In genomic region chr19:47441541-47442293, GRCm38 (mm10) we compare ENCODE assay signal across 11 mouse cellular contexts. TPM values are rescaled to one million over a fixed set of nuclear protein-coding genes. Genes with fewer than 3 reads are reported as not detected.
DNase-seq lines count a peak whose midpoint lies in the region; ATAC-seq and TF ChIP-seq lines count a peak whose summit lies in the region.
"Had no signal": no experiment of that assay in that cellular context is flagged by ENCODE, and none has a peak within 500 bp of the region (broad histone marks: within the 10 kb centered on the region; RNA-seq: fewer than 3 reads in every experiment).

No protein-coding gene starts in this region.

- H3ac ChIP-seq in myocyte (ENCODE audit: control insufficient read depth, insufficient read length) = no peak overlapping the region

- peaks cover 54% of the 10 kb centered on the region for H3K4me1 ChIP-seq in bone marrow macrophage, adult 2 months (ENCODE audit: control insufficient read depth, insufficient read depth, low read length)
- peaks cover 7% of the 10 kb centered on the region for H3K4me1 ChIP-seq in midbrain, embryonic 16.5 days (ENCODE audit: control insufficient read depth, insufficient read depth, low read length)

- peak; percentile 70 to 71 for DNase-seq in spleen, postnatal 36 days (ENCODE audit: low spot score in 2 of 2)
- no peak for DNase-seq in spleen, adult 12 weeks (ENCODE audit: low spot score)
- DNase-seq in cerebellum, postnatal 25 days = no peak
- DNase-seq in gastrocnemius, postnatal 14 days = no peak
- DNase-seq: kidney, adult 18-20 months had no signal

- no peak for ATAC-seq in midbrain, embryonic 16.5 days
- ATAC-seq: midbrain, embryonic 13.5 days had no signal

- intact Hi-C loops in gastrocnemius, postnatal 14 days (cut with DNase I; ENCODE audit: low total_unique reads) = no loop called here

- TF ChIP-seq POLR2A in bone marrow macrophage, adult 2 months (IDR thresholded peaks at IDR 0.05; ENCODE audit: borderline replicate concordance, low read depth, low read length) = no peak
- no peak for TF ChIP-seq POLR2A in myocyte (IDR thresholded peaks at IDR 0.05; ENCODE audit: insufficient read length, low read depth)

- H3K27ac ChIP-seq in bone marrow macrophage, adult 2 months (ENCODE audit: insufficient read depth, low read depth, low read length) = peak overlapping the region; percentile 57
- H3K27ac ChIP-seq in midbrain, embryonic 16.5 days (ENCODE audit: low read length) = no peak overlapping the region
- H3K27ac ChIP-seq: heart, embryonic 15.5 days; liver, embryonic 15.5 days; midbrain, embryonic 13.5 days had no signal

- peaks cover 46% of the 10 kb centered on the region for H3K79me2 ChIP-seq in myocyte (ENCODE audit: control insufficient read depth, insufficient read depth)

- WGBS in midbrain, embryonic 16.5 days = 88% methylated on average over 17 of the region's 17 CpGs

- H3K27me3 ChIP-seq in myocyte (ENCODE audit: control insufficient read depth, insufficient read depth, insufficient read length) = no peaks in the 10 kb centered on the region
- no peaks in the 10 kb centered on the region for H3K27me3 ChIP-seq in midbrain, embryonic 16.5 days (ENCODE audit: control insufficient read depth, insufficient read depth, low read depth, low read length)
- H3K27me3 ChIP-seq: heart, embryonic 15.5 days; midbrain, embryonic 13.5 days had no signal

- TF ChIP-seq CTCF in bone marrow macrophage, adult 2 months (IDR thresholded peaks at IDR 0.05; ENCODE audit: low read depth, low read length) = no peak

- no peaks in the 10 kb centered on the region for H3K9me3 ChIP-seq in midbrain, embryonic 16.5 days (replicated peaks; ENCODE audit: control insufficient read depth, low read length, poor library complexity, severe bottlenecking)
- H3K9me3 ChIP-seq: heart, embryonic 15.5 days; liver, embryonic 15.5 days; midbrain, embryonic 13.5 days had no signal

- no peaks in the 10 kb centered on the region for H3K36me3 ChIP-seq in myocyte (ENCODE audit: control insufficient read depth, insufficient read depth)
- H3K36me3 ChIP-seq in midbrain, embryonic 16.5 days (ENCODE audit: control insufficient read depth, insufficient read depth, low read length) = no peaks in the 10 kb centered on the region
- H3K36me3 ChIP-seq: heart, embryonic 15.5 days; liver, embryonic 15.5 days; midbrain, embryonic 13.5 days had no signal

- peak overlapping the region; percentile 3; the same call in 1 of the 2 replicates for H3K4me3 ChIP-seq in bone marrow macrophage, adult 2 months (ENCODE audit: insufficient read depth, low read length)
- no peak overlapping the region for H3K4me3 ChIP-seq in myocyte
- H3K4me3 ChIP-seq in midbrain, embryonic 16.5 days (ENCODE audit: low read depth, low read length) = no peak overlapping the region
- H3K4me3 ChIP-seq: heart, embryonic 15.5 days; liver, embryonic 15.5 days; midbrain, embryonic 13.5 days had no signal

- peak overlapping the region; percentile 42 for H3K4me2 ChIP-seq in myocyte (ENCODE audit: low read depth)
- H3K4me2 ChIP-seq in midbrain, embryonic 16.5 days (ENCODE audit: low read length) = no peak overlapping the region
- H3K4me2 ChIP-seq: heart, embryonic 15.5 days; liver, embryonic 15.5 days; midbrain, embryonic 13.5 days had no signal

- H3K9ac ChIP-seq in midbrain, embryonic 16.5 days (ENCODE audit: low read depth, low read length) = no peak overlapping the region
- H3K9ac ChIP-seq: heart, embryonic 15.5 days; liver, embryonic 15.5 days; midbrain, embryonic 13.5 days had no signal

TF ChIP-seq in myocyte, 11 proteins besides CTCF, POLR2A, EP300 and RAD21:
- TF ChIP-seq MYOG (IDR thresholded peaks at IDR 0.05; ENCODE audit: control insufficient read depth in 1 of 3, insufficient read depth in 1 of 3, insufficient read length in 2 of 3, low read depth in 2 of 3) = no peak
- TF ChIP-seq MYOD1 (IDR thresholded peaks at IDR 0.05; ENCODE audit: control insufficient read depth in 1 of 3, insufficient read length in 2 of 3, low read depth in 2 of 3) = peak in 2 of 3 experiments; percentile 35 to 70
- TF ChIP-seq REST (IDR thresholded peaks at IDR 0.05; ENCODE audit: insufficient read depth, insufficient read length) = no peak
- TF ChIP-seq POLR2AphosphoS2 (IDR thresholded peaks at IDR 0.05; ENCODE audit: insufficient read length, low read depth) = no peak
- no peak for TF ChIP-seq CEBPB (IDR thresholded peaks at IDR 0.05; ENCODE audit: insufficient read depth, poor library complexity, severe bottlenecking)
- TF ChIP-seq MAX (IDR thresholded peaks at IDR 0.05; ENCODE audit: low read depth) = no peak

RNA-seq across cellular contexts. Expression of gene Sh3pxd2a, which starts 22.5 kb away (rescaled TPM):
- polyA plus RNA-seq in bone marrow macrophage, adult 2 months (2012; ENCODE audit: insufficient read depth, insufficient read length, missing spikeins) = 10.1 and 12.7 TPM in 2 replicates
- 59.5 TPM for polyA plus RNA-seq in myocyte (2012; fragmentation: generic; extraction: Trizol)
- total RNA-seq in gastrocnemius, postnatal 14 days (2021) = 10 to 100 TPM; 50.6 to 58.9 TPM
- polyA plus RNA-seq in midbrain, embryonic 16.5 days (2015; fragmentation: Nextera tagmentation; extraction: Ambion mirVana) = 1.5 and 1.8 TPM in 2 replicates

Comparison
In these comparisons a context has a peak if more than half of its experiments do, and no peak if none do; other contexts are left out.
1. DNase-seq: peak in spleen, postnatal 36 days (2 of 2); none in spleen, adult 12 weeks (single experiment), cerebellum, postnatal 25 days (0 of 2) and gastrocnemius, postnatal 14 days (single experiment).